Mouse (Mus musculus) WW6 (cell line): ENCODE data around the gene March11.

ENCODE experiments used
- DNase-seq: peaks from one replicate; pipeline ENCODE4 v3.0.0-alpha.2; 2013; ENCODE audit warnings: low read depth, low spot score

March11 gene

GRCm38 (mm10) chr15:26374232-26374631 lies 65.4 kb downstream of the March11 start:
- no peak for DNase-seq

- no peak for DNase-seq
Observed at GRCm38 (mm10) chr15:26374946-26375345, 66.1 kb downstream of the March11 start.

GRCm38 (mm10) chr15:26377355-26377754 lies 68.5 kb downstream of the March11 start:
- no peak for DNase-seq

GRCm38 (mm10) chr15:26378879-26379278 lies 70.0 kb downstream of the March11 start:
- DNase-seq = no peak

- DNase-seq = no peak
Observed at GRCm38 (mm10) chr15:26379831-26380230, 71.0 kb downstream of the March11 start.

GRCm38 (mm10) chr15:26380844-26381243 lies 72.0 kb downstream of the March11 start:
- no peak for DNase-seq

- DNase-seq = no peak
Observed at GRCm38 (mm10) chr15:26390001-26390400, 81.2 kb downstream of the March11 start.

GRCm38 (mm10) chr15:26396556-26396955 lies 87.7 kb downstream of the March11 start:
- DNase-seq = no peak

- no peak for DNase-seq
Observed at GRCm38 (mm10) chr15:26425284-26425683, 116.4 kb downstream of the March11 start.

- no peak for DNase-seq
Observed at GRCm38 (mm10) chr15:26426231-26426630, 117.4 kb downstream of the March11 start.

GRCm38 (mm10) chr15:26430565-26430964 lies 121.7 kb downstream of the March11 start:
- DNase-seq = no peak

GRCm38 (mm10) chr15:26432676-26433075 lies 123.8 kb downstream of the March11 start:
- DNase-seq = no peak

GRCm38 (mm10) chr15:26435725-26436124 lies 126.9 kb downstream of the March11 start:
- DNase-seq = no peak

- no peak for DNase-seq
Observed at GRCm38 (mm10) chr15:26437113-26437512, 128.3 kb downstream of the March11 start.
